Mouse (Mus musculus) forebrain, postnatal 0 days (tissue): ENCODE data around the gene Dhodh. TPM values are rescaled to one million over a fixed set of nuclear protein-coding genes. Genes with fewer than 3 reads are reported as not detected.

ENCODE experiments used
- ATAC-seq: fragments of 200-750 bp; cut with Nextera tagmentation; 2 replicates; pipeline ENCODE4 v1.8.0; 2017; ENCODE audit warnings: mild to moderate bottlenecking, moderate library complexity
- DNase-seq: peaks from one replicate; pipeline ENCODE4 v3.0.0-alpha.2; 2015
- H3K27ac ChIP-seq: fragments of 300-500 bp; sonication (generic); 2 replicates; pipeline ENCODE4 v1.5.1; 2014; ENCODE audit warnings: low read depth, mild to moderate bottlenecking, antibody characterized with exemption, low read length, moderate library complexity, mixed read lengths
- H3K27me3 ChIP-seq: fragments of 300-500 bp; sonication (generic); 2 replicates; pipeline ENCODE4 v1.6.1; 2014; ENCODE audit warnings: mild to moderate bottlenecking, low read length, mixed read lengths; ENCODE audit not compliant: insufficient read depth
- H3K36me3 ChIP-seq: fragments of 300-500 bp; sonication (generic); 2 replicates; pipeline ENCODE4 v1.6.1; 2014; ENCODE audit warnings: mild to moderate bottlenecking, moderate library complexity; ENCODE audit not compliant: insufficient read depth
- H3K4me1 ChIP-seq: fragments of 300-500 bp; sonication (generic); 2 replicates; pipeline ENCODE4 v1.6.1; 2014; ENCODE audit warnings: antibody characterized with exemption; ENCODE audit not compliant: insufficient read depth
- H3K4me2 ChIP-seq: fragments of 300-500 bp; sonication (generic); 2 replicates; pipeline ENCODE4 v1.6.1; 2014; ENCODE audit warnings: low read depth, mild to moderate bottlenecking, moderate library complexity
- H3K4me3 ChIP-seq: fragments of 300-500 bp; sonication (generic); 2 replicates; pipeline ENCODE4 v1.5.1; 2014; ENCODE audit warnings: low read depth, low read length, mixed read lengths
- H3K9ac ChIP-seq: fragments of 300-500 bp; sonication (generic); 2 replicates; pipeline ENCODE4 v1.6.1; 2014; ENCODE audit warnings: mild to moderate bottlenecking
- H3K9me3 ChIP-seq: fragments of 300-500 bp; sonication (generic); 2 replicates; pipeline ENCODE4 v1.6.1; 2016; ENCODE audit warnings: low read length
- CTCF ChIP-seq: sonication (generic); IDR thresholded peaks from 2 replicates; pipeline ENCODE4 v1.5.1; 2016; ENCODE audit warnings: antibody characterized with exemption, control low read depth, low read depth
- WGBS: fragments of 180-500 bp; shearing (Covaris S2); extraction: QIAGEN DNeasy Blood & Tissue Kit; methylation state at CpG from one replicate; pipeline ENCODE4 v1.1.7; 2014; 5-methylcytosine and 5-hydroxymethylcytosine counted together
- polyA plus RNA-seq: library from polyadenylated mRNA; unstranded; fragments of >200 nt; fragmentation: Nextera tagmentation; extraction: Ambion mirVana; gene quantifications from 2 replicates; pipeline ENCODE4 v1.2.1, GENCODE M21; 2015
- total RNA-seq: library from RNA; depleted of rRNA; stranded (reverse); fragments of >200 nt; gene quantifications from 2 replicates; pipeline ENCODE4 v1.2.3, GENCODE M21; 2014; rRNA removed

Gene Dhodh
- total and polyA plus RNA-seq, 2 experiments from 2014 or later = 26.1 to 27.7 TPM

- peaks cover 11% of the 10 kb centered on the region for H3K4me1 ChIP-seq
- DNase-seq = peak; percentile 99
- peak within 1 kb of the TSS; percentile 92 for H3K27ac ChIP-seq
- ATAC-seq = peak; percentile 100
- 0 out of 2 replicates have a peak, but pooled peaks have one; percentile 12 for TF ChIP-seq CTCF
- H3K27me3 ChIP-seq = no peaks in the 10 kb centered on the region
- peak within 1 kb of the TSS; percentile 79 for H3K4me2 ChIP-seq
- under 1% methylated on average over 52 of the region's 52 CpGs for WGBS
- peak within 1 kb of the TSS; percentile 87 for H3K4me3 ChIP-seq
- H3K9ac ChIP-seq = peak within 1 kb of the TSS; percentile 84
- peaks cover 23% of the 10 kb centered on the region for H3K36me3 ChIP-seq
- H3K9me3 ChIP-seq = no peaks in the 10 kb centered on the region
Measured at GRCm38 (mm10) chr8:109565498-109566333, 42.8 kb downstream of the Dhodh start, which contains the start of the genes Dhx38 and Txnl4b. Gene Dhx38 (minus strand): TSS chr8:109565861. Gene Txnl4b (plus strand): TSS chr8:109565892.

- H3K4me2 ChIP-seq = peak overlapping the region; percentile 79
- H3K9me3 ChIP-seq = no peaks in the 10 kb centered on the region
- peaks cover 33% of the 10 kb centered on the region for H3K36me3 ChIP-seq
- peaks cover 11% of the 10 kb centered on the region for H3K4me1 ChIP-seq
- H3K9ac ChIP-seq = peak overlapping the region; percentile 84
- no peak for TF ChIP-seq CTCF
- DNase-seq (peak; percentile 6), ATAC-seq (no peak)
- WGBS = 6% methylated on average over 10 of the region's 10 CpGs
- no peaks in the 10 kb centered on the region for H3K27me3 ChIP-seq
- peak overlapping the region; percentile 92; the same call in 1 of the 2 replicates for H3K27ac ChIP-seq
- H3K4me3 ChIP-seq = peak overlapping the region; percentile 87
Measured at GRCm38 (mm10) chr8:109564766-109565165, 43.7 kb downstream of the Dhodh start.

DNA sequence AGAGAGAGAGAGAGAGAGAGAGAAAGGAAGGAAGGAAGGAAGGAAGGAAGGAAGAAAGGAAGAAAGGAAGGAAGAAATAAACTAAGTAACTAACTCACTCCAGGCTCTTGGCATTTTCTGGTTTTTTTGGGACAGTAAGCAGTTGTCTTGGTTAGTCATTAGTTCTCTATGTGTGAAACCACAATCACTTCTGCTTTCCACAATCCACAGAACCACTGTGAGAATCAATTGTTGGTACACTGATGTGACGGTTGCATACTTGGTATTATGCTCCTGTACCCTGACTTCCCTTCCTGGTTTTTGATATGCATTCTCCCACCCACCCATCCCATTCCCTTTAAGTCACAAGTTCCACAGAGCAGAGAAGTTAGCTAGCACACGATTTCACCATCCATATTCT lies 44.6 kb downstream of the Dhodh start:
- H3K9me3 ChIP-seq = no peaks in the 10 kb centered on the region
- H3K27me3 ChIP-seq = no peaks in the 10 kb centered on the region
- no peak overlapping the region for H3K27ac ChIP-seq
- TF ChIP-seq CTCF = no peak
- H3K4me1 ChIP-seq = peaks cover 11% of the 10 kb centered on the region
- no peak overlapping the region for H3K9ac ChIP-seq
- no peak for ATAC-seq
- DNase-seq = no peak
- 71% methylated on average over 2 of the region's 2 CpGs for WGBS
- H3K4me3 ChIP-seq = no peak overlapping the region
- H3K36me3 ChIP-seq = peaks cover 38% of the 10 kb centered on the region
- no peak overlapping the region for H3K4me2 ChIP-seq

DNA sequence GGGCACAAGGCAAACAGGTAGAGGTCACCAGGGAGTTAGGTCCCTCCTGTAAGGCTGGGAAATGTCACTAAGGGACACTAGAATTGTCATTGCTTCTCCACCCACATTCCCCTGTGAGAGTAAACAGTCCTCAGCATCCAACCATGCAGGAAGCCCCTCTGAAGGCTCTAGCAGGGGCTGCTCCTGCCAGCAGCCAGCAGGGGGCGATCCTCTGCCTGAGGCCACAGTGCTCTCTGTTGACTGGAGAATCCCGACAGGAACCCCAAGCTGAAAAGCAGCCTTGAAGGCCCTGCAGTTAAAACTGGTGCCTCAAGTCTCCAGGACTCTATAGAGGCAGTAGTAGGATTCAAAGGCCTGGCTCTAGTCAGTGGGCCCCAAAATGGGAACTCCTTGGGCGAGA lies 56.8 kb downstream of the Dhodh start:
- no peaks in the 10 kb centered on the region for H3K27me3 ChIP-seq
- peaks cover 96% of the 10 kb centered on the region for H3K36me3 ChIP-seq
- WGBS = 46% methylated on average over 3 of the region's 3 CpGs
- H3K27ac ChIP-seq = no peak overlapping the region
- DNase-seq (peak; percentile 30), ATAC-seq (no peak)
- no peak overlapping the region for H3K9ac ChIP-seq
- H3K4me2 ChIP-seq = no peak overlapping the region
- no peaks in the 10 kb centered on the region for H3K9me3 ChIP-seq
- TF ChIP-seq CTCF = peak; percentile 61
- no peak overlapping the region for H3K4me3 ChIP-seq
- no peaks in the 10 kb centered on the region for H3K4me1 ChIP-seq

- no peak overlapping the region for H3K4me2 ChIP-seq
- TF ChIP-seq CTCF = no peak
- H3K9ac ChIP-seq = no peak overlapping the region
- H3K27ac ChIP-seq = no peak overlapping the region
- H3K36me3 ChIP-seq = peaks cover 22% of the 10 kb centered on the region
- H3K4me1 ChIP-seq = no peaks in the 10 kb centered on the region
- H3K4me3 ChIP-seq = no peak overlapping the region
- DNase-seq (no peak), ATAC-seq (no peak)
- no peaks in the 10 kb centered on the region for H3K9me3 ChIP-seq
- 51% methylated on average over 3 of the region's 3 CpGs for WGBS
- H3K27me3 ChIP-seq = no peaks in the 10 kb centered on the region
Measured at GRCm38 (mm10) chr8:109544049-109544448, 64.4 kb downstream of the Dhodh start.

DNA sequence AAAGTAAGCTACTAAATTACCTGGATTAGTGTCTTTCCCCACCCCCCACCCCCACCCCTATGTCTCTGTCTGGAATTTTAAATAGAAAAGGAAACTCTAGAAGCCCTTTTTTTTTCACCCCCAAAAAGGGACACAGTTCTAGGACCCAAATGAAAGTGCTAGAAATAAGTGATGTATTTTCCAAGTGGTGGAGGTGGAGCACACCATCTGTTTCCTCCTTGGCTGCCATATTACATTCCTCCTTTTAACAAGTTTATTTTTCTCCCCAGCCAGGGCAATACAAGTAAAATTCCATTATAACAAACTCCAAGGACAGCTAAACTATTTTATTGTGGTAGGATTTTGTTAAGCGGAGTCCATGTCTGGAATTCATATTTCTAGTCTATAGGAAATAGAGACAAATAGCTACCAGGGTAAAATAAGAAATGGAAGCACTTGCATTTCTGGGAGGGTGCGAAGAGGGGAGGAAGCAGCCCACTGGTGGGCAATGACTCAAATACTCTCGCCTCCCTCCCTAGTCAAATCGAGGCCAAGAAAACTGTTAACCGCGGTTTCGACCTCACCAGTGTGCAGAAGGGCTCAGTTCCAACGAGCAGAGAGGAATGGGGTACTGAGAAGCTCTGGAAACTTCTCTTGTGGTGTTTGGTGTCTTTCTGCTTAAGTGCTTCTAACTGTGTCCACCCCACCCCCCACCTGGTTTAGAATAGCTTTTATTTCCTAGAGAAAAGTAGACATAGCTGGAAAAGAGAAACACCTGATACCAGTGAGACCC lies 65.5 kb downstream of the Dhodh start:
- 77% methylated on average over 8 of the region's 8 CpGs for WGBS
- no peak overlapping the region for H3K4me2 ChIP-seq
- H3K27me3 ChIP-seq = no peaks in the 10 kb centered on the region
- H3K4me1 ChIP-seq = no peaks in the 10 kb centered on the region
- H3K9me3 ChIP-seq = no peaks in the 10 kb centered on the region
- DNase-seq = no peak
- no peak overlapping the region for H3K27ac ChIP-seq
- ATAC-seq = no peak
- H3K36me3 ChIP-seq = peaks cover 11% of the 10 kb centered on the region
- H3K4me3 ChIP-seq = no peak overlapping the region
- no peak for TF ChIP-seq CTCF
- no peak overlapping the region for H3K9ac ChIP-seq

DNA sequence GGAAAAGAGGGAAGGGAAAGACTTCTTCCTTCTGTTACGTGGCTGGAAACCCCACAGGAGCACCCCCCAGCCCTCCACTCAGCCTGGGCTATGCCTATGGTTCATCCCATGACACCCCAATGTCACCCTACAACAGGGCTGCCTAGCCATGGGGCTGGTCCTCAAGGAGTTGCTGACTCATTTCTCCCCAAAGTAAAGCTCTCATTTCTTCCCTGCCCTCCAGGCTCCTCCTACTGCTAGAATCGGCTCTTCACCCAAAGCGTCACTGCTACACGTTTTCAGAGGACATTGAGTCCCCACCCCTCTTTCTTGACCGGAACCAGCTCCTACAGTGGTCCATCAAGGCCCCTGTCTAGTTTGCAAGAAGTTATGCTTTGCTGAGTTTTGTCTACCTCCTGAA lies 66.3 kb downstream of the Dhodh start:
- no peak overlapping the region for H3K27ac ChIP-seq
- H3K36me3 ChIP-seq = peaks cover 5% of the 10 kb centered on the region
- WGBS = 73% methylated on average over 5 of the region's 5 CpGs
- H3K4me3 ChIP-seq = no peak overlapping the region
- H3K9ac ChIP-seq = no peak overlapping the region
- H3K4me1 ChIP-seq = no peaks in the 10 kb centered on the region
- no peaks in the 10 kb centered on the region for H3K9me3 ChIP-seq
- H3K27me3 ChIP-seq = no peaks in the 10 kb centered on the region
- no peak overlapping the region for H3K4me2 ChIP-seq
- ATAC-seq (no peak), DNase-seq (no peak)
- TF ChIP-seq CTCF = no peak

Other genes starting within 250 kb of the Dhodh start
- 0.38 and 2.2 TPM in 2 replicates for gene Pmfbp1, start 114.6 kb downstream of the Dhodh start, total RNA-seq
- 0.08 and 0.25 TPM in 2 replicates for gene Pmfbp1, start 114.6 kb downstream of the Dhodh start, polyA plus RNA-seq
- gene Dhx38, start 42.8 kb downstream of the Dhodh start, total RNA-seq = 23.2 and 28.2 TPM in 2 replicates
- gene Dhx38, start 42.8 kb downstream of the Dhodh start, polyA plus RNA-seq = 12.8 and 14.1 TPM in 2 replicates
- gene Txnl4b, start 42.8 kb downstream of the Dhodh start, total RNA-seq = 12.0 and 12.2 TPM in 2 replicates
- 34.0 and 35.2 TPM in 2 replicates for gene Txnl4b, start 42.8 kb downstream of the Dhodh start, polyA plus RNA-seq
- 0.15 and 1.5 TPM in 2 replicates for gene Hp, start 29.5 kb downstream of the Dhodh start, total RNA-seq
- 0.38 and 0.44 TPM in 2 replicates for gene Hp, start 29.5 kb downstream of the Dhodh start, polyA plus RNA-seq
- 0.24 TPM in 1 of 2 replicates, not detected in the other for gene Pkd1l3, start 5.8 kb upstream of the Dhodh start, total RNA-seq
- 0.21 TPM in 1 of 2 replicates, not detected in the other for gene Pkd1l3, start 5.8 kb upstream of the Dhodh start, polyA plus RNA-seq
- gene Ist1, start 84.6 kb upstream of the Dhodh start, total RNA-seq = 126 and 139 TPM in 2 replicates
- gene Ist1, start 84.6 kb upstream of the Dhodh start, polyA plus RNA-seq = 89.3 and 110 TPM in 2 replicates
- gene Zfp821, start 96.9 kb upstream of the Dhodh start, total RNA-seq = 87.6 and 92.1 TPM in 2 replicates
- 57.8 and 67.0 TPM in 2 replicates for gene Zfp821, start 96.9 kb upstream of the Dhodh start, polyA plus RNA-seq
- gene Atxn1l, start 129.1 kb upstream of the Dhodh start, total RNA-seq = 9.9 and 20.4 TPM in 2 replicates
- 1.9 and 3.2 TPM in 2 replicates for gene Atxn1l, start 129.1 kb upstream of the Dhodh start, polyA plus RNA-seq
- gene Ap1g1, start 169.9 kb upstream of the Dhodh start, total RNA-seq = 96.4 and 101 TPM in 2 replicates
- 28.1 and 35.8 TPM in 2 replicates for gene Ap1g1, start 169.9 kb upstream of the Dhodh start, polyA plus RNA-seq